Mouse (Mus musculus) heart, embryonic 10.5 days (tissue): Measurements from ENCODE around the gene Bbof1. TPM values are rescaled to one million over a fixed set of nuclear protein-coding genes. Genes with fewer than 3 reads are reported as not detected.

Experiments used
- DNase-seq: peaks from one replicate; pipeline ENCODE4 v3.0.0-alpha.2; 2017; ENCODE audit warnings: low spot score
- H3K27ac ChIP-seq: fragments of 300-500 bp; sonication (generic); 2 replicates; pipeline ENCODE4 v1.5.1; 2016; ENCODE audit warnings: mild to moderate bottlenecking
- H3K27me3 ChIP-seq: fragments of 300-500 bp; sonication (generic); 2 replicates; pipeline ENCODE4 v1.6.1; 2016; ENCODE audit warnings: mild to moderate bottlenecking; ENCODE audit not compliant: poor library complexity, insufficient read depth, severe bottlenecking
- H3K36me3 ChIP-seq: fragments of 300-500 bp; sonication (generic); 2 replicates; pipeline ENCODE4 v1.6.1; 2016; ENCODE audit warnings: mild to moderate bottlenecking, moderate library complexity
- H3K4me1 ChIP-seq: fragments of 300-500 bp; sonication (generic); 2 replicates; pipeline ENCODE4 v1.6.1; 2016; ENCODE audit warnings: mild to moderate bottlenecking
- H3K4me3 ChIP-seq: fragments of 300-500 bp; sonication (generic); 2 replicates; pipeline ENCODE4 v1.5.1; 2016; ENCODE audit warnings: mild to moderate bottlenecking, moderate library complexity
- H3K9me3 ChIP-seq: fragments of 300-500 bp; sonication (generic); 2 replicates; pipeline ENCODE4 v1.6.1; 2016; ENCODE audit warnings: mild to moderate bottlenecking, moderate library complexity
- WGBS: fragments of 180-500 bp; shearing (Covaris S2); methylation state at CpG from one replicate; pipeline ENCODE4 v1.1.7; 2016; 5-methylcytosine and 5-hydroxymethylcytosine counted together
- polyA plus RNA-seq: library from polyadenylated mRNA; unstranded; fragments of >200 nt; fragmentation: Nextera tagmentation; extraction: Ambion mirVana; gene quantifications from 2 replicates; pipeline ENCODE4 v1.2.1, GENCODE M21; 2016

Bbof1 gene
- polyA plus RNA-seq, 1 experiment from 2014 or later, result 0.57 TPM

DNA sequence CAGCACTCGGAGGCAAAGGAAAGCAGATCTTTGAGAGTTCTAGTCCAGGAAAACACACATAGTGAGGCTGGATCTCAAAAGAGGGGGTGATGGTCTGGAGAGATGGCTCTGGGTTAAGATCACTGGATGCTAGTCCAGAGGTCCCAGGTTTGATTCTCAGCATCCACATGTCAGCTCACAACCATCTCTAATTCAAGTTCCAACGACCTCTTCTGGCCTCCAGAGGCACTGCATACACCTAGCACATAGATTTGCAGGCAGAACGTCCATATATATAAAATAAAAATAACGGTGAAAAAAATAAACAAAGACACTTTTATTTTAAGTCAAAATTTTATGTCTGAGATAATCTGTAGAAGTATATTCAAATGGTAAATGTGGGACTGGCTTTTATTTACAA lies 1.6 kb upstream of the Bbof1 start:
- DNase-seq, result no peak
- no peak overlapping the region for H3K4me3 ChIP-seq
- no peaks in the 10 kb centered on the region for H3K36me3 ChIP-seq
- 57% methylated on average over 4 of the region's 4 CpGs for WGBS
- no peaks in the 10 kb centered on the region for H3K9me3 ChIP-seq
- peaks cover 22% of the 10 kb centered on the region for H3K4me1 ChIP-seq
- H3K27ac ChIP-seq, result no peak overlapping the region
- H3K27me3 ChIP-seq, result no peaks in the 10 kb centered on the region

DNA sequence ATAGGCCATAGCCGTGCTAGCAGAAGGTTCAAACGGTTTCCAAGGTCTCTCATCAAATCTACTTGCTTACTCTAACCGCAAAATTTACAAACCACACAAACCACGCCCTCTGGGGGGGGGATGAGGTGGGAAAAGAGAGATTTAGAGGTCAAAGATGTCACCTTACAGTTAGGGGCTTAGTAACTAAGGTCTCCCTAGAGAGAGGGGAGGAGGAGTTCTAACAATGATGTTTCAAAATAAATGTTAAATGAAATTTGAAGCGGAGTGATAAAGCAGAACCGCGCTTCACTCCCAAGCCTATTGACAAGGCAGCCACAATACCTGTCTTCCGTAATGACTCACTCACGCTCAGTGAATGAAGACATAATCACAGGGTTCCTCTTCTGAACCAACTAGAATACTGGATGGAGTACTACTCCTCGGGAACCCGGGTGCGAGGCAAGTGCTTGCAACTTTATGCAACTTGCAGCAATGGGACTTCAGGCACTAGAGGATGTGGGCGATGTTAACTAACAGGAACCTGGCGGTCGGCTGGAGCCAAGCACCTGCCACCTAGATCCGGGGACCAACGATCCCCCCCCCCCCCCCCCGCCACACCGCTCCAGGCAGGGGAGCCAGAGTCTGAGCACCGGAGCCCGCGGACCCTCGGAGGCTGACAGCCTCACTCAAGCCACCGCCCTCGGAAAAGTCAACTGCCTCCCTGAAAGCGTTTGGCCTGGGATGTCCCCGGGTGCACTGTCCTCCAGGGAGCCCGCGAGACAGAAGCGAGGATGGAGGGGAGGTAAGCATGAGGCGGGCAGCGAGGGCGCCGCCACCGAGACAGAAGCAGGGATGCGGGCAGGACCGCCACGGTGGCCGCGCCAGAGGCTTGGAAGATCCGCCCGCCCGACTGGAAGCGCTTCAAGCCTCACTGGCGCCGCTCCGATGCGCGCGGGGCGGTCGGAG lies 725 bp upstream of the Bbof1 start:
- no peak for DNase-seq
- Histone ChIP-seq H3K4me1 (peaks cover 18% of the 10 kb centered on the region), H3K4me3 (peak overlapping the region; percentile 87), H3K36me3 (no peaks in the 10 kb centered on the region), H3K27ac (peak overlapping the region; percentile 92), H3K9me3 (no peaks in the 10 kb centered on the region), H3K27me3 (no peaks in the 10 kb centered on the region)
- 2% methylated on average over 52 of the region's 52 CpGs for WGBS

DNA sequence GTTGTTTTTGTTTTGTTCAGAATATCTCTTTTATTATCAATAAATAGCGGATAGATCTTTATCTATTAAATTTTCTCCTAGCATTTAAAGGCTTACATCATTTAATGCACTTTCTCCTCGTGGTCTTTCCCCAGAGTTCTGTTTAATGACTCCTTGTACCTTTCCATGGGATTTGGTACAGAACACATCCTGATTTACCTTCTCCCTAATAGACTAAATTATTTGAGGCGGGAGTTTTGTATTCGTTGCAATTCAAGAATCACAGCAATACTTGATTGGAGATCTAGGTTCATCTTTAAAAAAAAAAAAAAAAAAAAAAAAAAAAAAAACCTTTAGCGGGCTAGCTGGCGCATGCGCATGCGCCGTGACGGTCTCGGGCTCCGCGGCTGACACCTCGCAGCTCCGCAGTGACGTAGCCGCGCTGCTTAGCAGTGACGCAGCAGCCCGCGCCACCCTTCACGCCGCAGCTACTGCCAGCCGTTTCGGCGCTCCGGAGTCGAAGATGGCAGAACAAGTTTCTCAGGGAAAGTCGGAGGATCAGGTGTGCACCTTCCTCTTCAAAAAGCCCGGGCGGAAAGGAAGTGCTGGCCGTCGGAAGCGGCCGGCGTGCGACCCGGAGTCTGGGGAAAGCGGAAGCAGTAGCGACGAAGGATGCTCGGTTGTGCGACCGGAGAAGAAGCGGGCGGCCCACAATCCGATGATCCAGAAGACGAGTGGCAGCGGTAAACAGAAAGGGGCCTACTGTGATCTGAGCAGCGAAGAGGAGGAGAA lies 8.1 kb downstream of the Bbof1 start, which contains the start of gene Rnf113a2:
TSS of gene Rnf113a2 (plus strand) at position 363 of the 771 bp plus-strand sequence.
- peaks cover 5% of the 10 kb centered on the region; the same call in 1 of the 2 replicates for H3K36me3 ChIP-seq
- H3K27ac ChIP-seq, result peak within 1 kb of the TSS; percentile 89
- 0 out of 2 replicates have a peak, but pooled peaks cover 2% of the 10 kb centered on the region for H3K4me1 ChIP-seq
- H3K27me3 ChIP-seq, result no peaks in the 10 kb centered on the region
- 3% methylated on average over 50 of the region's 50 CpGs for WGBS
- no peaks in the 10 kb centered on the region for H3K9me3 ChIP-seq
- H3K4me3 ChIP-seq, result peak within 1 kb of the TSS; percentile 66
- DNase-seq, result peak; percentile 91

DNA sequence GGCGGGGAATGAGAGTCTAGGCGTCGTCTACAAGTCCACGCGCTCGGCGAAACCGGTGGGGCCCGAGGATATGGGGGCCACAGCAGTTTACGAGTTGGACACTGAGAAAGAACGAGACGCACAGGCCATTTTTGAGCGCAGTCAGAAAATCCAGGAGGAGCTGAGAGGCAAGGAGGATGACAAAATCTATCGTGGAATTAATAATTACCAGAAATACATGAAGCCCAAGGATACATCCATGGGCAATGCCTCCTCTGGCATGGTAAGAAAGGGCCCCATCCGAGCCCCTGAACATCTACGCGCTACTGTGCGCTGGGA lies 8.7 kb downstream of the Bbof1 start:
- Histone ChIP-seq H3K27ac (peak overlapping the region; percentile 89), H3K9me3 (no peaks in the 10 kb centered on the region), H3K27me3 (no peaks in the 10 kb centered on the region), H3K4me1 (0 out of 2 replicates have a peak, but pooled peaks cover 2% of the 10 kb centered on the region), H3K4me3 (peak overlapping the region; percentile 66), H3K36me3 (peaks cover 5% of the 10 kb centered on the region; the same call in 1 of the 2 replicates)
- 35% methylated on average over 18 of the region's 18 CpGs for WGBS
- DNase-seq, result no peak

DNA sequence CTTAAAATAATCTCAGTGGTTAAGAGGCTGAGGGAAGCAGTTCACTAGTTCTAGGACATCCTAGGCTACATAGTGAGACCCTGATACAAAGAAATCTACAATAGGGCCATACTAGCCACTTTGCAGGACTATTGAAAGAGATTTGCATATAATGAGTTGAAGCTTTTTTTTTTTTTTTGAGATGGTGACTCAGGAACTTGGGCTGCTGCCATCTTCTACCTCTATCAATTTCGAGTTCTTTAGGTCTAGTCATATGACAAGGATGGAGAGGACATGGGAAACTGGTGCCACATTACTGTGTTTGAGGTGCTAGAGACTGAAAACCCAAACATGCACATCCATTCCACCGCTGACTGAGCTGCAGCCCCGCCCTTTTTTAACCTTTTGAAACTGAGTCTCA lies 15.1 kb downstream of the Bbof1 start:
- no peak overlapping the region for H3K4me3 ChIP-seq
- H3K4me1 ChIP-seq, result no peaks in the 10 kb centered on the region
- H3K27me3 ChIP-seq, result no peaks in the 10 kb centered on the region
- 54% methylated on average over 3 of the region's 3 CpGs for WGBS
- H3K27ac ChIP-seq, result no peak overlapping the region
- no peak for DNase-seq
- no peaks in the 10 kb centered on the region for H3K36me3 ChIP-seq
- H3K9me3 ChIP-seq, result no peaks in the 10 kb centered on the region

DNA sequence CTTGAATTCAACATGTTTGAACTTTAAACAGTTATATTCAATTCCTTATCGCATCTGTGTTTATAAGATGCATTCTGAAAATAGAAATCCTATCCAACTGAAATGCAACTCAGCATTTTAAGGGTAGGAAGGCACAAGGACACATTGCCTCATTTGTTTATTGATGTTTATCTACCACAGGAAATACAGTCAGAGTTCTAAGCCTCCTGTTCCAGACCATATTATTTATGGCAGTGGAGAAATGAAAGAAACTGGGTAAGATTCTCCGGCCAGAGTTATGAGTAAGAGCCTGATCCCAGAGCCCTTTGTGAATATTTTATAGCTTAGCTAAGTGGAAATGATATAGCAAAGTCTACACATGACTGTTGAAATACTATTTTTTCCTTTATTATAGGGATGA lies 21.0 kb downstream of the Bbof1 start:
- 83% methylated on average over 2 of the region's 2 CpGs for WGBS
- DNase-seq, result no peak

DNA sequence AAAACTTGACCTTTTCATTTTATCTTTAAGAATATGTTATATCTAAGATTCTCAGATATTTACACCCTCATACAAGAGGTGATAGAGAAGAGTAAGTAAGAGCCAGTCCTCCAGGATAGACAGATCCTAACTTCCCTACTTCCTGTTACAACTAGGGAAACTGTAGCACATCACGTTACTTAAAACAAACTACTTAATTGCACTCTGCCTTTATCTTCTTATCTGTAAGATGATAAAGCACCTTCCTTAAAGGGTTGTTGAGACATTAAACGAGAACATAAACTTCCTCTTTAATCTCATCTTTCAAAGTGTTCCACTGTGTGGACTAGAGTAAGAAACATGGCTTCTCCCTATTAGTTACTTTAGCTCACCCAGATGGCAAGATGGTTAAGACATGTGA lies 29.8 kb downstream of the Bbof1 start:
- no peak overlapping the region for H3K27ac ChIP-seq
- no peaks in the 10 kb centered on the region for H3K27me3 ChIP-seq
- no peak for DNase-seq
- H3K9me3 ChIP-seq, result no peaks in the 10 kb centered on the region
- peaks cover 10% of the 10 kb centered on the region; the same call in 1 of the 2 replicates for H3K36me3 ChIP-seq
- no peaks in the 10 kb centered on the region for H3K4me1 ChIP-seq
- H3K4me3 ChIP-seq, result no peak overlapping the region
- WGBS, result 55% methylated on average over 2 of the region's 2 CpGs

More for the DNA sequence above, 21.0 kb downstream of the Bbof1 start:
- Histone ChIP-seq H3K27me3 (no peaks in the 10 kb centered on the region), H3K4me1 (no peaks in the 10 kb centered on the region), H3K4me3 (no peak overlapping the region), H3K27ac (no peak overlapping the region), H3K36me3 (peaks cover 10% of the 10 kb centered on the region; the same call in 1 of the 2 replicates), H3K9me3 (no peaks in the 10 kb centered on the region)

DNA sequence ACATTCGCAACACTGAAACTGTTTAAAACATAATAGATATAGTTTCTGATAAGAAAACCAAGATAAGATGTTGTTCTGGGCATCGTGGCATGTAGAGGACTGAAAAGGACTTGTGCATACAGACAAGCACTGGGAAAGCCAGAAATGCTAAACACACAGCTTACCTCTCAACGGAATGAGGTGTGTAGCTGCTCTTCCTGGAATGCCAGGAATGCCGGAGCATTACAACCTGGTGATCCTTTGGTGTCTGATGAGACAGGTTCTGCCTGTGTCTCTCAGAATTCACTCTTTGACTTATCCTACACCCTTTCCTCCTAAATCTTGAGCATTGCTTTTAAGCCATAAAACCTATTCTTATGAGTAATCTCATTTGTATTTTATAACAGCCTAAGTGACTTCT lies 33.7 kb downstream of the Bbof1 start:
- DNase-seq, result no peak
- no peaks in the 10 kb centered on the region for H3K9me3 ChIP-seq
- H3K27me3 ChIP-seq, result 0 out of 2 replicates have a peak, but pooled peaks cover 6% of the 10 kb centered on the region
- WGBS, result 65% methylated on average over 4 of the region's 4 CpGs
- no peak overlapping the region for H3K27ac ChIP-seq
- no peak overlapping the region for H3K4me3 ChIP-seq
- peaks cover 7% of the 10 kb centered on the region; the same call in 1 of the 2 replicates for H3K36me3 ChIP-seq
- H3K4me1 ChIP-seq, result no peaks in the 10 kb centered on the region

DNA sequence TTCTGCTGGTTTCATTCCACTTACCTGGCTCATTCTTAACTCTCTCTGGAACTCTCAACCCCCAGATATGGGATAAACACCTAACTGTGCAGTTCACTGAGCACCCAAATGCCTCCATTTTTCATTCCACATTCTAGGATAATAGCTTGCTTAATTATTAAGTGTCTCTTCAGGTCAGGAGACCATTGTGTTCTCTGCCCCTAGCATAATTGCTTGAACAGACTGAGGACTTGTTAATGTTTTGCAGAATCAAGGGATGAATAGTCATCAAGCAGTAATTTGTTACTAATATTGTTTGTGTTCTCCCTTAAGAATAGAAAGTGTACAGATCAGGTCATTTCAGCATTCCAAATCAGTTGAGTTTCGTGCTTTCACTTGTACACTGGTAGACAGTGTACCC lies 38.5 kb downstream of the Bbof1 start:
- 0 out of 2 replicates have a peak, but pooled peaks cover 6% of the 10 kb centered on the region for H3K27me3 ChIP-seq
- no peaks in the 10 kb centered on the region for H3K36me3 ChIP-seq
- WGBS, result 71% methylated on average over 1 of the region's 1 CpGs
- no peak overlapping the region for H3K27ac ChIP-seq
- no peak overlapping the region for H3K4me3 ChIP-seq
- H3K4me1 ChIP-seq, result peaks cover 15% of the 10 kb centered on the region; the same call in 1 of the 2 replicates
- H3K9me3 ChIP-seq, result no peaks in the 10 kb centered on the region
- DNase-seq, result no peak

DNA sequence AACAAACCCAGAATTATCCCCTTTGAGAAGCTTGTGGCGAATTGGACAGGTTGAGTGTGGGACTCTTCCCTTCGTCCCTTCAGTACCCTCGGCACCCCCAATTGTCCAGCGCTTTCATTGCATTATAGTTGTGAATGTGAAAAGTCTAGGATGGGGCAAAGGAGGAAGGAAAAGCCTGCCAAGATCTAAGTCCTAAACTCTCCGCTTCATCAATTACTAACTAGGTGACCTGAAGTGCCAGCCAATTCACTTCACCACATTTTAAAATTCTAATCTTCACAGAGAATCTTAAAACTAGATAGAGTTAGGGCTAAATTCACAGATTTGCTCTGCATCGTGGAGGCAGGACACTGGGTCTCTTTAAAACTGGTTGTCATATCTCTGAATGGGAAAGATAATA lies 39.3 kb downstream of the Bbof1 start:
- no peak overlapping the region for H3K27ac ChIP-seq
- H3K9me3 ChIP-seq, result no peaks in the 10 kb centered on the region
- peaks cover 18% of the 10 kb centered on the region; the same call in 1 of the 2 replicates for H3K4me1 ChIP-seq
- 78% methylated on average over 6 of the region's 6 CpGs for WGBS
- H3K4me3 ChIP-seq, result no peak overlapping the region
- 0 out of 2 replicates have a peak, but pooled peaks cover 6% of the 10 kb centered on the region for H3K27me3 ChIP-seq
- no peak for DNase-seq
- H3K36me3 ChIP-seq, result no peaks in the 10 kb centered on the region

DNA sequence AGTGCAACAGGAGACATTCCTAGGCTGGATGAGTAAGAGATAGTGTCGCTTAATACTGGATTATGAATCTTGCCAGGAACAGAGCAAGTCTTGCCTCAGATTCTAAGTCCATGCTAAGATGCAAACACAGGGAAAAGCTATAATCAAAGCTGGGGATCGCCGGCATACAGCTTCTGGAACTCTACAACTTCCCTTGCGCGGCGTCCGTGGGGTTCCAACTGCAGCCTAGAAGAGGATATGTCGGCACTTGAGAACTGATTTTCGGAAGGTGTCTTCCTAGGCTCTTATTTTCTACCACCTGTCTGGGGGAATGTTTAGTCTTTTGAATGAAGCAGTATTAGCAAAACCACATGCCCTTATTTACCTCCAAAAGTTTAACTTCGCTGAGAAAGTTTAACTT lies 41.0 kb downstream of the Bbof1 start:
- DNase-seq, result no peak
- no peaks in the 10 kb centered on the region for H3K36me3 ChIP-seq
- H3K27me3 ChIP-seq, result 0 out of 2 replicates have a peak, but pooled peaks cover 6% of the 10 kb centered on the region
- peaks cover 22% of the 10 kb centered on the region; the same call in 1 of the 2 replicates for H3K4me1 ChIP-seq
- H3K27ac ChIP-seq, result peak overlapping the region; percentile 80; the same call in 1 of the 2 replicates
- H3K4me3 ChIP-seq, result peak overlapping the region; percentile 80
- 42% methylated on average over 10 of the region's 10 CpGs for WGBS
- no peaks in the 10 kb centered on the region for H3K9me3 ChIP-seq

DNA sequence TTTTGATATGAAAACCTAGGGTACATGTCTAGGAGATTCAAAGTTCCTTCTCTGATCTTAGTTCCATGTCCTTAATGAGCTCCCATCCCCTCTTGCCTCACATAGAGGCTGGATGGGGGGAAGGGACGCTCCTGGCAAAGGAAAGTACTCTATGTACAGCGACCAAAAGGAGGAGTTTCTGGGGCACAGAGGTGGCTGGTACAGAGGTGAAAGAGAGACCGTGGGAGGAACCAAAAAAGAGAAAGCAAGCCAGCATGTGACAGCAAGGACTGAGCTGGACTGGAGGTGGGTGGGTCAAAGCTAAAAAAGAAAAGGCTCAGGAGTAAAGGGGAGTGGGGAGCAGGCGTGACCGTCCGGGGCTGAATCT lies 41.5 kb downstream of the Bbof1 start:
- Histone ChIP-seq H3K9me3 (no peaks in the 10 kb centered on the region), H3K36me3 (no peaks in the 10 kb centered on the region), H3K4me1 (peaks cover 26% of the 10 kb centered on the region; the same call in 1 of the 2 replicates), H3K27me3 (0 out of 2 replicates have a peak, but pooled peaks cover 6% of the 10 kb centered on the region), H3K27ac (peak overlapping the region; percentile 80), H3K4me3 (peak overlapping the region; percentile 80)
- DNase-seq, result no peak
- WGBS, result 0% methylated on average over 6 of the region's 6 CpGs
